Mouse (Mus musculus) urinary bladder, postnatal 14 days (tissue): ENCODE measurements around the gene Atxn7l1.

ENCODE experiments used
- DNase-seq: peaks from one replicate; pipeline ENCODE4 v3.0.0; 2021; ENCODE audit warnings: low spot score

Gene Atxn7l1

DNA sequence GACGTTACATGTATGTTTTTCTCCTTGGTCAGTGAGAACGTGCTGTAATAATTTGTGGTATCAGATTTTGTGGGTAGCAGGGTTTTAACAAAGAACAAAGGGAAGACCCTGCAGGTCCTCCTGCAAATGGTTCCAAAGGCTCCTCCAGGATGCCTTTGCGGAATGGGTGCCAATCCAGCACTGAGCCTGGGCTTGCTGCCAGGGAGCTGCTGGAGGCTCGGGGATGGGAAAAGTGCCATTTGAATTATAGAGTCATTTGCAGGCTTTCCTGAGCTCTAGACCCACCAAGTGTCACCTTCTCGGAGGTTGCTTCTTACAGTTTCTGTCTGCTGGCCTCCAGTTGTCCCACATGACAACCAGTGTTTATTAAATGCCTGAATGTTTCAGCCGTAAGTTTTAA is 213.2 kb downstream of the Atxn7l1 start:
- DNase-seq, result peak; percentile 55

GRCm38 (mm10) chr12:33364511-33364910 is 217.0 kb downstream of the Atxn7l1 start:
- no peak for DNase-seq

DNA sequence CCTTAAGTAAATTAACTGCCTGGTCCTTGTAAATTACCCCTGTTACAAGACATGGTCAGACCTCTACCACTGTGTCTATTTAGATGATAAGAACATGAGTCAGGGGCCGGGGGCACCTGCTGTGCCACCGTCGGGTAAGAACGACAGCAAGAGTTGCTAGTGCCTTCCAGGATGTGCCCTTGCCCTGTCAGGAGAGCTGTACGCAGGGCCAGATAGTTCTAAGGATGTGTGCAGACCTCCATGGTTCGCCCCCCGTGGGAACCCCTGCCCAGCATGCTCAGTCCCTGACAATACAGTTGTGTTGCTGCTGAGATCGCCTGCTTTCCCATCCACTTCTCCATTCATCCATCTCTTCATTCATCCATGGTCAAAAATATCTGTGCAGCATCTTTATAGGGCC is 217.6 kb downstream of the Atxn7l1 start:
- DNase-seq, result no peak

- no peak for DNase-seq
Observed at GRCm38 (mm10) chr12:33369555-33369954, 222.1 kb downstream of the Atxn7l1 start.

DNA sequence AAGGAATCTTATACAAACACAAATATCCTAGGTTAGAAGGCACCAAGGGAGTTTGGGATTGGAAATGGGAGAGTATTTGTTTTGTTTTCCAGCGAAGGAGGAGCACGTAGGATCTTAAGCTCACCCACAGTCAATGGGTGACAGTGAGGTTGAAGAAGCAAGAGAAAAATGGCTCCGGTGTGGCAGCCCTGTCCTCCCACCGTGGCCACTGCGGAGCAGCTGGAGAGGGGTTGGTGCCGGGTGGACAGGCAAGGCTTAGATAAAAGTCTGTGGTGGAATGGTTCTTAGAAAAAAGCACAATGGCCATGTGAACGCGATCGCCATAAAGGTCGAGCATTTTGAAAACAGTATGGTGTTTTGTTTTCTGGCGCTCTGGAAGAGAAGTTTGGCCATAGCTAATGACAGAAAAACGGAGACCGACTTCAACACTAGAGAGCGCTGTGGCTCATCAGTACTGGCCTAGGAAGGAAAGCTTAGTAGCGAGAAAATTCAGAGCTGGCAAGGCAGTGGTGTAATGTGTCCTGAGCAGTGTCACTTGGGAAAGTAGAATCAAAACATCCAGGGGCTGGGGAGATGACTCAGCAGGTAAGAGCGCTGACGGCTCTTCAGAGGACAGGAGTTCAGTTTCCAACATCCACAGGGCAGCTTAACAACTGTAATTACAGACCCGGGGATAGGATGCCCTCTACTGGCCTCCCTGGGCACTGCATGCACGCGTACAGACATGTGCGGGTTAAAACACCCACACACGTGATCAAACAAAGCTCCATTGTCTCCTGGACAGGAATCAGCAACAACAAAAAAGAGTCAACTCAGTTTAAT is 232.3 kb downstream of the Atxn7l1 start:
- DNase-seq, result peak; percentile 76

DNA sequence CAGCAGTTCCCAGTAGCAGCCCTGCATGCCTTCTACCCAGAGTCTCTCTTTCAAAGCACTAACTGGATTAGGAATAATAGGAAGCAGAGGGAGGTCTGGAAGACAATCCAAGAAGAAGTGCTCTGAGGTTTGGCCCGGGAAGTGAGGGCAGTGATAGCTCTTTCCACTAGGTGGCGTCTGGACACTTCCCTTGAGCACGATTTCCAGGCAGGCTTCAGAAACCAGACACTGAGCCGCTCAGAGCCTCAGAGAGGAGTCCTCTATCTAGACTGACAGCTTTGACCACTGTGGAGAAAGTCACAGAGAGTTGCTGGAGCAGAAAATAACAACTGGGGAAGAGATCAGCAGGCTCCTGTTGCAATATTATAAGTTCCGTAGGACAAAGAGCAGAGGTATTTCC is 241.3 kb downstream of the Atxn7l1 start:
- peak; percentile 61 for DNase-seq

GRCm38 (mm10) chr12:33390844-33391560 is 243.5 kb downstream of the Atxn7l1 start:
- no peak for DNase-seq

DNA sequence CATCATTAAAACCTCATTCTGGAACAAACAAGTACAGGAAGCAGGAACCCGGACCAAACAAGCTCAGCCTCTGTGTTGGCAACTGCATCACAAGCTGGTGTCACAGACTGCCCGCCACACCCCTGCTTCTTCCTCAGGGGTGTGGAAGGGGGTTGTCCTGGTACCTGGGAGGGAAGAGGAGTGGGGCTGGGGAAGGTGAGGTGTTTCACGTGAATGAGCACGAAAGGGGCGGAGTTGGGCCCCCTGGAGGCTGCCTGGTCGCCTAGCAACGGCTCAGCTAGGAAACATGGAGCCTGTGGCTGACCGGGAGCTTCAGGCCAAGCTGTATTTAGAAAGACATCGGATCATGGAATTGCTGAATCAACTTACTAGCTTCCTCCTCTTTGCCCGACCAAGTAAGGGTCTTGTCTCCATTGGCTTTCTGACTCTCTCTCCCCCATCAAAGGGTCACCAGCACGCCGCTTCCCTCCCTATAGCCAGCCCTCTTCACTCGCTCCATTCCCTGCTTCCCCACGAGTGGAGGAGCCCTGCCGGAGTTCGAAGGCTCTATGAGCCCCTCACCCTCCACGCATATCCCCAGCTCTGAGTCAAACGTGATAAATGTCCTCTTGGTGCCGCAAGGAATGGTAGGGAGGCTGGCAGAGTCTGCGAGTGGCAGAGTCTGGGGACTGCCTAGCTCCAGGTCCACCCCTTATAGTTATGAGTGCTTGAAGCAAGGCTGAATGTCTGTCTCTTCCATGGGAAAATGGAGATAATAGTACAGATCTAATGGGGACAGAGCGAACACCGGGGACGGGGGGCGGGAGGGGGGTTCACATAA is 247.5 kb downstream of the Atxn7l1 start, which contains the start of gene Efcab10:
Gene Efcab10 (plus strand): TSS at position 51 of the 820 bp plus-strand sequence.
- DNase-seq, result no peak

DNA sequence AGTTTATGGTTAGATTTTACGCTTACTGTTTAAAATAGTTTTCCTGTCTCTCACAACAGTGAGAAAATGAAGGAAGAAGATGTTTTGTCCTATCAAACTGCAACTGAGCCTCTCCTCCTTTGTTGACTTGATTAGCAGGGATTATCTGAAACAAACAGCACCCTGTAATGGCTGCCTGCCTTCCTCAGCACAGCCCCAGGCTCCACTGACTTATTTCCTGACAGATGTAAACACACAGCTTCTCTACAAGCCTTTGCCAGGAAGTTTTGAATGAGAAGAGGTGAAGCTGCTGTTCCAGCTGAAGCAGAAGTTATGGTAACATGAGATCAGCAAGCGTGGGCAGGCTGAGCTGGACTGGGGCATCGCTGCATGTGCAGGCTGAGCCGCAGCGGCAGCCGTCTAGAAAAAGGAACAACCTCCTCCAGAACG is 255.8 kb downstream of the Atxn7l1 start:
- no peak for DNase-seq

DNA sequence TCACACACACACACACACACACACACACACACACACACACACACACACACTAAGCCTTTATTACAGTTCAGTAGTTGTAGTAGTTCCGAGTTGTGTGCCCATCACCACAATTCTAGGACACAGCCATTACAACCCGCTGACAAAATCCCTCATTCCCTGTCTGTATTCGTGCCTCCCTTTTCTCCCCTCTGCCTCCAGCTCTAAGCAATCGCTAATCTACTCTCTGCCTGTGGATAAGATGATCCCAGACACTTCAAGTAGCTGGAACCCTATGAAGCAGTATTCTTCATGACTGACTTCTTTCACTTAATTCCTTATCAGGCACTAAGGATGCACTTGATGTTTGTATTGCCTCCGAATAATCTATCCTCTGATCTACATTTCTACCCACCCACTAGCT is 257.5 kb downstream of the Atxn7l1 start:
- DNase-seq, result no peak

DNA sequence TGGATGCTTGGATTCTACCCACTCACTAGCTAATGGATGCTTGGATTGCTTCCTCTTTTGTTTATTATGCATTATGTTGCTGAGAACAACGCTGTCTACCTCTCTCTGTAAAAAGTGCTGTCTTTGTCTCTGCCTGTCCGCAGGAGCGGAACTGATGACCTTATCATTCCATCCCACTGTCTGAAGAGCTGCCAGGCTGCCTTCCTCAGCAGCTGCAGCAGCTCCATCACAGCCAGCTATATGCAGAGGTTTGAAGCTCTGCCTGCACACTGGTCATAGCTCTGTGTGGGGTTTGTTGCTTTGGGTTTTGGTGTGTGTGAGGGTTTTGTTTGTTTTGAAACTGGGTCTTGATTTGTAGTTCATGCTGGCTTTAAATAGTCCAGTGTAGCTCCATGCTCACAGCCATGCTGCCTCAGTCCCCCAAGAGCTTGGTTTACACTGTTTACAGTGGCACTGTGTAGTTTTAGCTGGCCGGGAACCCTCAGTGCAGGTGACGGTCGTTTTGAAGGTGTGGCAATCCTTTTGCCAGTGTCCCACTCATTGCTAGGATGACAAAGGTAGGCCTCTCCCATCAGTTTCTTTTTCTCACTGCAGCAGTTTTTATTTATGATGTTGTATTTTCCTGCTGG is 258.0 kb downstream of the Atxn7l1 start:
- no peak for DNase-seq

GRCm38 (mm10) chr12:33411580-33412151 is 264.2 kb downstream of the Atxn7l1 start:
- DNase-seq, result no peak
